8 mouse cellular contexts compared by ENCODE assay signal in the genomic region with DNA sequence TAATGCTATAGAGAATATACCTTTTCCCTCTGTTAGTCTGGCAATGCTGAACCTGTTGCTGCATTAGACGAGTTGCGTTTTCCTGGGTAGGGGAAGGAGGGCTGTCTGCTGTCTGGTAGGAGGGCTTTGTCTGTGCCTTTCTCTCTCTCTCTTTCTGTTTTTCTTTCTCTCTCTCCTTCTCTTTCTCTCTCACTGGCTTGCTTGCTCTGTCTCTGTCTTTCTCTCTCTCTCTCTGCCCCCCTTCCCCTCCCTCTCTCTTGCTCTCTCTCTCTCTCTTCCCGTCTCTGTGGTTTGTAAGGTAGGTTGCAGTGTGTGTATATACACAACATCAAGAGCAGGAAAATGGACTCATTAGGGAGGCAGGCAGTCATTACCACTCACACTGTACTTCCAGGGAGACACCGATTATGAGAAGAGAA. TPM values are rescaled to one million over a fixed set of nuclear protein-coding genes. Genes with fewer than 3 reads are reported as not detected.
DNase-seq lines count a peak whose midpoint lies in the region; ATAC-seq and TF ChIP-seq lines count a peak whose summit lies in the region.

No protein-coding gene starts in this region.

- peak overlapping the region; percentile 61 for H3K27ac ChIP-seq in brown adipose tissue, adult 24 weeks (replicated peaks; ENCODE audit: low read depth, low read length)
- H3K27ac ChIP-seq in heart, adult 2 months, result peak overlapping the region; percentile 89
- H3K27ac ChIP-seq in kidney, adult 2 months (ENCODE audit: insufficient read depth, low read depth, low read length), result peak overlapping the region; percentile 99
- peak overlapping the region; percentile 81 for H3K27ac ChIP-seq in lung, embryonic 16.5 days (ENCODE audit: low read length)

- H3K4me1 ChIP-seq in brown adipose tissue, adult 24 weeks (ENCODE audit: control insufficient read depth, insufficient read depth, insufficient read length, low read length), result peaks cover 3% of the 10 kb centered on the region
- H3K4me1 ChIP-seq in heart, adult 2 months (ENCODE audit: control insufficient read depth, insufficient read depth, low read length), result peaks cover 13% of the 10 kb centered on the region
- H3K4me1 ChIP-seq in kidney, adult 2 months (ENCODE audit: control insufficient read depth, insufficient read depth, low read length), result peaks cover 19% of the 10 kb centered on the region
- H3K4me1 ChIP-seq in lung, embryonic 16.5 days (replicated peaks; ENCODE audit: control insufficient read depth, insufficient read depth, low read length), result peaks cover 7% of the 10 kb centered on the region; the same call in 1 of the 2 replicates

- H3K79me2 ChIP-seq in heart, adult 2 months (replicated peaks; ENCODE audit: control insufficient read depth, insufficient read depth, low read length), result peaks cover 4% of the 10 kb centered on the region

- 3% methylated on average over 4 of the region's 4 CpGs for WGBS in heart, adult 2 months
- WGBS in kidney, adult 2 months, result under 1% methylated on average over 4 of the region's 4 CpGs
- WGBS in lung, embryonic 16.5 days, result 24% methylated on average over 4 of the region's 4 CpGs

- H3K36me3 ChIP-seq in heart, adult 2 months (ENCODE audit: control insufficient read depth, insufficient read depth, low read length), result peaks cover 17% of the 10 kb centered on the region
- no peaks in the 10 kb centered on the region for H3K36me3 ChIP-seq in kidney, adult 2 months (ENCODE audit: control insufficient read depth, insufficient read depth, low read length)
- H3K36me3 ChIP-seq in lung, embryonic 16.5 days (ENCODE audit: control insufficient read depth, insufficient read depth, low read length), result no peaks in the 10 kb centered on the region

- peak overlapping the region; percentile 72 for H3K4me3 ChIP-seq in brown adipose tissue, adult 24 weeks (ENCODE audit: insufficient read depth, low read depth, low read length)
- peak overlapping the region; percentile 53 for H3K4me3 ChIP-seq in heart, adult 2 months
- peak overlapping the region; percentile 84 for H3K4me3 ChIP-seq in kidney, adult 2 months (ENCODE audit: insufficient read depth, low read depth, low read length)
- H3K4me3 ChIP-seq in lung, embryonic 16.5 days (ENCODE audit: low read length), result peak overlapping the region; percentile 47

- peak; percentile 85 for TF ChIP-seq POLR2A in heart, adult 2 months (IDR thresholded peaks at IDR 0.05; ENCODE audit: insufficient read depth, low read depth, low read length)
- TF ChIP-seq POLR2A in kidney, adult 2 months (IDR thresholded peaks at IDR 0.05; ENCODE audit: low read depth, low read length), result peak; percentile 37

- TF ChIP-seq CTCF in heart, adult 2 months (IDR thresholded peaks at IDR 0.05), result no peak
- no peak for TF ChIP-seq CTCF in kidney, adult 2 months (conservative IDR thresholded peaks at IDR 0.05; ENCODE audit: insufficient read depth, insufficient read length, low read depth, low read length)

- intact Hi-C loops in heart, adult 2 months (cut with DNase I), result loop anchor here (1.0 kb wide), 1 partner anchor 31 kb away; no protein-coding TSS in a partner anchor

- no peaks in the 10 kb centered on the region for H3K27me3 ChIP-seq in heart, adult 2 months (ENCODE audit: control insufficient read depth, insufficient read depth, low read length)
- H3K27me3 ChIP-seq in kidney, adult 2 months (replicated peaks; ENCODE audit: control insufficient read depth, insufficient read depth, low read length), result no peaks in the 10 kb centered on the region
- no peaks in the 10 kb centered on the region for H3K27me3 ChIP-seq in lung, embryonic 16.5 days (ENCODE audit: control insufficient read depth, insufficient read depth, low read depth, low read length)

- TF ChIP-seq EP300 in heart, adult 2 months (IDR thresholded peaks at IDR 0.05; ENCODE audit: insufficient read depth, low read depth, low read length), result 0 out of 2 replicates have a peak, but pooled peaks have one; percentile 11

- no peaks in the 10 kb centered on the region for H3K9me3 ChIP-seq in lung, embryonic 16.5 days (ENCODE audit: control insufficient read depth, low read length)

- peak; percentile 56 for DNase-seq in gastrocnemius, adult 18-20 months (ENCODE audit: low spot score)
- no peak for DNase-seq in gastrocnemius, adult 8-10 months (ENCODE audit: low spot score in 2 of 2)
- peak; percentile 51 to 64 for DNase-seq in heart, adult 2 months
- DNase-seq in kidney, adult 2 months, result peak; percentile 81
- DNase-seq in retina, embryonic 14.5 days (ENCODE audit: low spot score), result peak; percentile 32
- no peak for DNase-seq in right cerebral cortex, adult 18-20 months

- ATAC-seq in lung, embryonic 16.5 days (ENCODE audit: low read depth), result peak; percentile 91

- peak overlapping the region; percentile 53 for H3K4me2 ChIP-seq in lung, embryonic 16.5 days (ENCODE audit: low read depth, low read length)

- H3K9ac ChIP-seq in heart, adult 2 months (ENCODE audit: low read depth, low read length), result peak overlapping the region; percentile 90
- H3K9ac ChIP-seq in lung, embryonic 16.5 days (ENCODE audit: low read length), result peak overlapping the region; percentile 63

RNA-seq across cellular contexts. Expression of gene Zbtb20, which starts 31.6 kb away (rescaled TPM):
- 10 to 100 TPM; 75.4 to 79.3 TPM for total RNA-seq in gastrocnemius, adult 18-20 months (2021)
- total RNA-seq in gastrocnemius, adult 8-10 months (2022), result 100 to 1,000 TPM in 1 of 4 experiments, 10 to 100 TPM in 3; 90.8 to 101 (median 92.1) TPM
- 22.0 and 30.7 TPM in 2 replicates for polyA plus RNA-seq in brown adipose tissue, adult 24 weeks (2012; ENCODE audit: insufficient read depth, insufficient read length, missing spikeins)
- total RNA-seq in heart, adult 2 months (2021), result 100 to 1,000 TPM; 161 to 199 TPM
- polyA plus RNA-seq in heart, adult 2 months (2012; rRNA removed), result 31.1 TPM in 2 replicates
- polyA plus RNA-seq in kidney, adult 2 months (2012; rRNA removed), result 25.1 and 27.1 TPM in 2 replicates
- 21.8 and 25.2 TPM in 2 replicates for polyA plus RNA-seq in lung, embryonic 16.5 days (2015; fragmentation: Nextera tagmentation; extraction: Ambion mirVana)

Comparison
In these comparisons a context has a peak if more than half of its experiments do, and no peak if none do; other contexts are left out.
1. DNase-seq: peak in gastrocnemius, adult 18-20 months (single experiment), heart, adult 2 months (2 of 2), kidney, adult 2 months (single experiment) and retina, embryonic 14.5 days (single experiment); none in gastrocnemius, adult 8-10 months (0 of 2) and right cerebral cortex, adult 18-20 months (single experiment).
2. Peak in every context shown above with its lines, with median percentiles within 50 percentile points of each other: H3K27ac ChIP-seq and H3K4me3 ChIP-seq.